Comparison of ENCODE assay signal across 30 mouse cellular contexts in genomic region chr2:68797106-68797505, GRCm38 (mm10).
DNase-seq lines count a peak whose midpoint lies in the region; ATAC-seq and TF ChIP-seq lines count a peak whose summit lies in the region.
"Had no signal": no experiment of that assay in that cellular context is flagged by ENCODE, and none has a peak within 500 bp of the region (broad histone marks: within the 10 kb centered on the region; RNA-seq: fewer than 3 reads in every experiment).

No protein-coding gene starts in this region.

- in situ Hi-C loops in Patski (cut with MboI; ENCODE audit: low pct_unique_long_range_greater_than_20kb) = no loop called here

- no peaks in the 10 kb centered on the region for H3K9me3 ChIP-seq in forebrain, postnatal 0 days (ENCODE audit: low read length)
- no peaks in the 10 kb centered on the region for H3K9me3 ChIP-seq in forebrain, embryonic 13.5 days (replicated peaks)
- no peaks in the 10 kb centered on the region for H3K9me3 ChIP-seq in liver, embryonic 11.5 days (ENCODE audit: control insufficient read depth, low read length)
- H3K9me3 ChIP-seq: embryonic facial prominence, embryonic 15.5 days; heart, embryonic 13.5 days; hindbrain, embryonic 12.5 days; intestine, embryonic 15.5 days; limb, embryonic 12.5 days; liver, embryonic 13.5 days; midbrain, embryonic 12.5 days had no signal

- no peak for TF ChIP-seq POLR2A in liver, adult 2 months (IDR thresholded peaks at IDR 0.05; ENCODE audit: extremely low read depth, insufficient read depth, low read length)

- H3K4me3 ChIP-seq in forebrain, postnatal 0 days (ENCODE audit: low read depth, low read length) = no peak overlapping the region
- H3K4me3 ChIP-seq in forebrain, embryonic 13.5 days = no peak overlapping the region
- no peak overlapping the region for H3K4me3 ChIP-seq in liver, adult 2 months (ENCODE audit: insufficient read depth, low read depth, low read length)
- H3K4me3 ChIP-seq in liver, embryonic 11.5 days (ENCODE audit: low read depth, low read length) = no peak overlapping the region
- H3K4me3 ChIP-seq in macrophage (ENCODE audit: inconsistent target) = no peak overlapping the region
- H3K4me3 ChIP-seq: embryonic facial prominence, embryonic 15.5 days; gastrocnemius, adult 2 months; heart, embryonic 13.5 days; hindbrain, embryonic 12.5 days; intestine, embryonic 15.5 days; limb, embryonic 12.5 days; liver, embryonic 13.5 days; midbrain, embryonic 12.5 days had no signal

- H3K4me1 ChIP-seq in forebrain, postnatal 0 days (ENCODE audit: insufficient read depth) = peaks cover 7% of the 10 kb centered on the region; the same call in 1 of the 2 replicates
- peaks cover 28% of the 10 kb centered on the region for H3K4me1 ChIP-seq in forebrain, embryonic 13.5 days
- H3K4me1 ChIP-seq in liver, adult 2 months (ENCODE audit: control insufficient read depth, insufficient read depth, low read length) = peaks cover 7% of the 10 kb centered on the region
- no peaks in the 10 kb centered on the region for H3K4me1 ChIP-seq in liver, embryonic 11.5 days (replicated peaks; ENCODE audit: control insufficient read depth, insufficient read depth, low read length)
- H3K4me1 ChIP-seq: intestine, embryonic 15.5 days; liver, embryonic 13.5 days; midbrain, embryonic 12.5 days had no signal

- H3K79me2 ChIP-seq in liver, adult 2 months (ENCODE audit: control insufficient read depth, insufficient read depth, low read length) = no peaks in the 10 kb centered on the region
- H3K79me2 ChIP-seq in macrophage (ENCODE audit: inconsistent target) = no peaks in the 10 kb centered on the region

- 0 out of 2 replicates have a peak, but pooled peaks have one; percentile 34 for ATAC-seq in forebrain, postnatal 0 days
- no peak for ATAC-seq in forebrain, embryonic 13.5 days
- no peak for ATAC-seq in liver, embryonic 11.5 days (replicated peaks; ENCODE audit: low FRiP score)
- ATAC-seq in Patski = peak; percentile 4
- ATAC-seq: CD4-positive, CD25-positive, alpha-beta regulatory T cell, adult 4 months; forebrain, embryonic 14.5 days; hindbrain, postnatal 0 days; intestine, embryonic 15.5 days had no signal

- CTCF ChIA-PET in Patski (lab: Charles Lee) = interaction anchor here (1.5 kb wide), 1 partner anchor 9 kb away, joined by 5 read pairs; no protein-coding TSS in a partner anchor

- no peak for TF ChIP-seq CTCF in forebrain, postnatal 0 days (IDR thresholded peaks at IDR 0.05; ENCODE audit: low read depth)
- no peak for TF ChIP-seq CTCF in liver, adult 2 months (IDR thresholded peaks at IDR 0.05; ENCODE audit: low read depth, low read length)
- no peak for TF ChIP-seq CTCF in Patski (IDR thresholded peaks at IDR 0.05)

- no peak overlapping the region for H3K9ac ChIP-seq in forebrain, postnatal 0 days
- H3K9ac ChIP-seq in forebrain, embryonic 13.5 days = no peak overlapping the region
- no peak overlapping the region for H3K9ac ChIP-seq in liver, adult 2 months (ENCODE audit: low read depth, low read length)
- no peak overlapping the region for H3K9ac ChIP-seq in liver, embryonic 11.5 days (ENCODE audit: low read depth, low read length)
- H3K9ac ChIP-seq: embryonic facial prominence, embryonic 15.5 days; heart, embryonic 13.5 days; hindbrain, embryonic 12.5 days; intestine, embryonic 15.5 days; limb, embryonic 12.5 days; liver, embryonic 13.5 days; midbrain, embryonic 12.5 days had no signal

- H3K27me3 ChIP-seq in forebrain, postnatal 0 days (ENCODE audit: insufficient read depth, low read length) = no peaks in the 10 kb centered on the region
- H3K27me3 ChIP-seq in forebrain, embryonic 13.5 days = no peaks in the 10 kb centered on the region
- no peaks in the 10 kb centered on the region for H3K27me3 ChIP-seq in liver, adult 2 months (ENCODE audit: control insufficient read depth, insufficient read depth, low read length)
- H3K27me3 ChIP-seq in liver, embryonic 11.5 days (replicated peaks; ENCODE audit: control insufficient read depth, insufficient read depth, low read length) = no peaks in the 10 kb centered on the region
- H3K27me3 ChIP-seq in Patski = no peaks in the 10 kb centered on the region
- H3K27me3 ChIP-seq: embryonic facial prominence, embryonic 15.5 days; heart, embryonic 13.5 days; hindbrain, embryonic 12.5 days; intestine, embryonic 15.5 days; limb, embryonic 12.5 days; liver, embryonic 13.5 days had no signal

- no peak overlapping the region for H3K4me2 ChIP-seq in forebrain, postnatal 0 days (ENCODE audit: low read depth)
- no peak overlapping the region for H3K4me2 ChIP-seq in forebrain, embryonic 13.5 days
- H3K4me2 ChIP-seq in liver, embryonic 11.5 days = no peak overlapping the region
- H3K4me2 ChIP-seq: embryonic facial prominence, embryonic 15.5 days; heart, embryonic 13.5 days; hindbrain, embryonic 12.5 days; intestine, embryonic 15.5 days; limb, embryonic 12.5 days; liver, embryonic 13.5 days; midbrain, embryonic 12.5 days had no signal

- POLR2A ChIA-PET in Patski (lab: Charles Lee) = interaction anchor here (0.6 kb wide), 1 partner anchor 560 kb away, joined by 4 read pairs; no protein-coding TSS in a partner anchor

- 83% methylated on average over 4 of the region's 4 CpGs for WGBS in forebrain, postnatal 0 days
- WGBS in forebrain, embryonic 13.5 days = 79% methylated on average over 4 of the region's 4 CpGs
- WGBS in liver, adult 2 months = 75% methylated on average over 4 of the region's 4 CpGs
- WGBS in liver, embryonic 11.5 days = 82% methylated on average over 4 of the region's 4 CpGs
- WGBS in macrophage (ENCODE audit: missing documents) = 90% methylated on average over 4 of the region's 4 CpGs

- H3K27ac ChIP-seq in forebrain, postnatal 0 days (ENCODE audit: low read depth, low read length) = no peak overlapping the region
- H3K27ac ChIP-seq in forebrain, embryonic 13.5 days = no peak overlapping the region
- no peak overlapping the region for H3K27ac ChIP-seq in liver, adult 2 months (replicated peaks; ENCODE audit: insufficient read depth, low read depth, low read length)
- no peak overlapping the region for H3K27ac ChIP-seq in liver, embryonic 11.5 days (ENCODE audit: low read depth, low read length)
- H3K27ac ChIP-seq in macrophage = 0 out of 2 replicates have a peak overlapping the region, but pooled peaks have one; percentile 45
- H3K27ac ChIP-seq: embryonic facial prominence, embryonic 15.5 days; gastrocnemius, adult 2 months; heart, embryonic 13.5 days; hindbrain, embryonic 12.5 days; hindbrain, postnatal 0 days; intestine, embryonic 15.5 days; limb, embryonic 12.5 days; liver, embryonic 13.5 days; midbrain, embryonic 12.5 days had no signal

- no peak for DNase-seq in forebrain, postnatal 0 days
- DNase-seq in liver, adult 2 months (ENCODE audit: extremely low read depth, low read depth, low spot score) = peak; percentile 9
- no peak for DNase-seq in liver, embryonic 11.5 days (ENCODE audit: low spot score)
- no peak for DNase-seq in Patski (ENCODE audit: low read depth, low spot score)
- DNase-seq in left cerebral cortex, adult 8-10 months (ENCODE audit: low spot score in 2 of 2) = no peak
- DNase-seq: adrenal gland, adult 8-10 months; cerebellum, adult 11 months; cerebellum, adult 9-10 months; cerebellum, postnatal 36 days; embryo, embryonic 11 days; gastrocnemius, adult 2 months; gastrocnemius, postnatal 36 days; heart, postnatal 14 days; kidney, adult 8-10 months; kidney, postnatal 25 days; liver, embryonic 13.5 days; lung, adult 2 months; retina, postnatal 1 day; right cerebral cortex, postnatal 14 days had no signal

- no peaks in the 10 kb centered on the region for H3K36me3 ChIP-seq in forebrain, postnatal 0 days (ENCODE audit: insufficient read depth)
- no peaks in the 10 kb centered on the region for H3K36me3 ChIP-seq in forebrain, embryonic 13.5 days (ENCODE audit: poor library complexity, severe bottlenecking)
- no peaks in the 10 kb centered on the region for H3K36me3 ChIP-seq in liver, adult 2 months (ENCODE audit: control insufficient read depth, insufficient read depth, low read length)
- H3K36me3 ChIP-seq in liver, embryonic 11.5 days (ENCODE audit: control insufficient read depth, insufficient read depth, low read length) = no peaks in the 10 kb centered on the region
- H3K36me3 ChIP-seq in macrophage (ENCODE audit: inconsistent target) = no peaks in the 10 kb centered on the region
- H3K36me3 ChIP-seq: embryonic facial prominence, embryonic 15.5 days; heart, embryonic 13.5 days; hindbrain, embryonic 12.5 days; intestine, embryonic 15.5 days; limb, embryonic 12.5 days; liver, embryonic 13.5 days; midbrain, embryonic 12.5 days had no signal

Comparison
In these comparisons a context has a peak if more than half of its experiments do, and no peak if none do; other contexts are left out.
1. ATAC-seq: peak in forebrain, postnatal 0 days (single experiment) and Patski (single experiment); none in forebrain, embryonic 13.5 days (single experiment) and liver, embryonic 11.5 days (single experiment).